Mouse (Mus musculus) forebrain, embryonic 13.5 days (tissue): ENCODE measurements around the gene Gstm6. TPM values are rescaled to one million over a fixed set of nuclear protein-coding genes. Genes with fewer than 3 reads are reported as not detected.
"Not testable (repeated sequence)": the region's sequence is repeated elsewhere in the genome, so short reads cannot be mapped to it uniquely, and the experiment has no call there.

Experiments
- ATAC-seq: fragments of 200-750 bp; cut with Nextera tagmentation; 2 replicates; pipeline ENCODE4 v1.8.0; 2017
- H3K27ac ChIP-seq: fragments of 300-500 bp; sonication (generic); 2 replicates; pipeline ENCODE4 v1.5.1; 2015; ENCODE audit warnings: inconsistent platforms, mild to moderate bottlenecking, moderate library complexity
- H3K27me3 ChIP-seq: fragments of 300-500 bp; sonication (generic); 2 replicates; pipeline ENCODE4 v1.6.1; 2015; ENCODE audit warnings: mild to moderate bottlenecking, inconsistent platforms
- H3K36me3 ChIP-seq: fragments of 300-500 bp; sonication (generic); 2 replicates; pipeline ENCODE4 v1.6.1; 2015; ENCODE audit warnings: mild to moderate bottlenecking, inconsistent platforms; ENCODE audit not compliant: poor library complexity, severe bottlenecking
- H3K4me1 ChIP-seq: fragments of 300-500 bp; sonication (generic); 2 replicates; pipeline ENCODE4 v1.6.1; 2015; ENCODE audit warnings: inconsistent platforms
- H3K4me2 ChIP-seq: fragments of 300-500 bp; sonication (generic); 2 replicates; pipeline ENCODE4 v1.6.1; 2015; ENCODE audit warnings: inconsistent platforms, mild to moderate bottlenecking, moderate library complexity
- H3K4me3 ChIP-seq: fragments of 300-500 bp; sonication (generic); 2 replicates; pipeline ENCODE4 v1.5.1; 2015; ENCODE audit warnings: mild to moderate bottlenecking, inconsistent platforms
- H3K9ac ChIP-seq: fragments of 300-500 bp; sonication (generic); 2 replicates; pipeline ENCODE4 v1.6.1; 2015; ENCODE audit warnings: mild to moderate bottlenecking, inconsistent platforms
- H3K9me3 ChIP-seq: fragments of 300-500 bp; sonication (generic); replicated peaks from 2 replicates; pipeline ENCODE4 v1.6.1; 2016; ENCODE audit warnings: inconsistent platforms
- WGBS: fragments of 180-500 bp; shearing (Covaris S2); methylation state at CpG from one replicate; pipeline ENCODE4 v1.1.7; 2015; 5-methylcytosine and 5-hydroxymethylcytosine counted together
- polyA plus RNA-seq: library from polyadenylated mRNA; unstranded; fragments of >200 nt; fragmentation: Nextera tagmentation; extraction: Ambion mirVana; gene quantifications from 2 replicates; pipeline ENCODE4 v1.2.1, GENCODE M21; 2015

Gene Gstm6
- polyA plus RNA-seq, 1 experiment from 2014 or later = 11.9 TPM

- no peak overlapping the region for H3K4me3 ChIP-seq
- no peaks in the 10 kb centered on the region for H3K27me3 ChIP-seq
- H3K27ac ChIP-seq = no peak overlapping the region
- H3K36me3 ChIP-seq = no peaks in the 10 kb centered on the region
- no peak overlapping the region for H3K9ac ChIP-seq
- WGBS = 75% methylated on average over 3 of the region's 3 CpGs
- ATAC-seq = no peak
- H3K4me1 ChIP-seq = no peaks in the 10 kb centered on the region
- no peak overlapping the region for H3K4me2 ChIP-seq
- H3K9me3 ChIP-seq = no peaks in the 10 kb centered on the region
These were observed 26.5 kb downstream of the Gstm6 start for GRCm38 (mm10) chr3:107917097-107917496.

GRCm38 (mm10) chr3:107916674-107917073 lies 26.9 kb downstream of the Gstm6 start:
- no peak for ATAC-seq
- 77% methylated on average over 15 of the region's 15 CpGs for WGBS
- Histone ChIP-seq H3K27ac (no peak overlapping the region), H3K9me3 (no peaks in the 10 kb centered on the region), H3K4me2 (no peak overlapping the region), H3K4me3 (no peak overlapping the region), H3K4me1 (no peaks in the 10 kb centered on the region), H3K27me3 (no peaks in the 10 kb centered on the region), H3K36me3 (no peaks in the 10 kb centered on the region), H3K9ac (no peak overlapping the region)

GRCm38 (mm10) chr3:107905942-107906341 lies 37.6 kb downstream of the Gstm6 start:
- no peak overlapping the region for H3K4me3 ChIP-seq
- no peaks in the 10 kb centered on the region for H3K27me3 ChIP-seq
- WGBS = 60% methylated on average over 6 of the region's 6 CpGs
- no peaks in the 10 kb centered on the region for H3K36me3 ChIP-seq
- ATAC-seq = no peak
- no peaks in the 10 kb centered on the region for H3K4me1 ChIP-seq
- no peak overlapping the region for H3K4me2 ChIP-seq
- H3K9me3 ChIP-seq = no peaks in the 10 kb centered on the region
- H3K9ac ChIP-seq = no peak overlapping the region
- H3K27ac ChIP-seq = no peak overlapping the region

- 72% methylated on average over 11 of the region's 11 CpGs for WGBS
- H3K9ac ChIP-seq = no peak overlapping the region
- peaks cover 22% of the 10 kb centered on the region for H3K36me3 ChIP-seq
- H3K4me1 ChIP-seq = peaks cover 6% of the 10 kb centered on the region
- H3K4me3 ChIP-seq = no peak overlapping the region
- no peak for ATAC-seq
- H3K4me2 ChIP-seq = no peak overlapping the region
- H3K9me3 ChIP-seq = no peaks in the 10 kb centered on the region
- no peaks in the 10 kb centered on the region for H3K27me3 ChIP-seq
- no peak overlapping the region for H3K27ac ChIP-seq
These were observed 42.4 kb downstream of the Gstm6 start for GRCm38 (mm10) chr3:107900955-107901673.

GRCm38 (mm10) chr3:107898691-107899090 lies 44.9 kb downstream of the Gstm6 start:
- no peak overlapping the region for H3K27ac ChIP-seq
- H3K4me2 ChIP-seq = no peak overlapping the region
- peaks cover 12% of the 10 kb centered on the region for H3K4me1 ChIP-seq
- no peaks in the 10 kb centered on the region for H3K9me3 ChIP-seq
- H3K36me3 ChIP-seq = peaks cover 22% of the 10 kb centered on the region
- H3K27me3 ChIP-seq = no peaks in the 10 kb centered on the region
- ATAC-seq = no peak
- no peak overlapping the region for H3K4me3 ChIP-seq
- 94% methylated on average over 13 of the region's 13 CpGs for WGBS
- H3K9ac ChIP-seq = no peak overlapping the region

GRCm38 (mm10) chr3:107895720-107896569 lies 47.6 kb downstream of the Gstm6 start, which contains the start of gene Gstm5:
Gstm5 (plus strand) TSS chr3:107895821.
- Histone ChIP-seq H3K4me3 (peak within 1 kb of the TSS; percentile 69), H3K36me3 (peaks cover 26% of the 10 kb centered on the region), H3K9ac (peak within 1 kb of the TSS; percentile 76), H3K9me3 (no peaks in the 10 kb centered on the region), H3K27ac (no peak within 1 kb of the TSS; the same call in 1 of the 2 replicates), H3K4me1 (peaks cover 12% of the 10 kb centered on the region), H3K4me2 (peak within 1 kb of the TSS; percentile 70), H3K27me3 (no peaks in the 10 kb centered on the region)
- ATAC-seq = peak; percentile 94
- 6% methylated on average over 40 of the region's 40 CpGs for WGBS

- peak overlapping the region; percentile 69 for H3K4me3 ChIP-seq
- H3K4me1 ChIP-seq = peaks cover 12% of the 10 kb centered on the region
- H3K9me3 ChIP-seq = no peaks in the 10 kb centered on the region
- peak overlapping the region; percentile 76 for H3K9ac ChIP-seq
- peak overlapping the region; percentile 70 for H3K4me2 ChIP-seq
- peak; percentile 29 for ATAC-seq
- H3K36me3 ChIP-seq = peaks cover 26% of the 10 kb centered on the region
- no peak overlapping the region for H3K27ac ChIP-seq
- WGBS = 10% methylated on average over 6 of the region's 6 CpGs
- H3K27me3 ChIP-seq = no peaks in the 10 kb centered on the region
These were observed 48.3 kb downstream of the Gstm6 start for GRCm38 (mm10) chr3:107895194-107895719.

- not testable (repeated sequence) for H3K4me3 ChIP-seq, H3K27ac ChIP-seq, ATAC-seq, H3K9ac ChIP-seq, H3K27me3 ChIP-seq, H3K36me3 ChIP-seq, H3K9me3 ChIP-seq, H3K4me1 ChIP-seq, H3K4me2 ChIP-seq
- WGBS = 79% methylated on average over 2 of the region's 2 CpGs
These were observed 54.3 kb downstream of the Gstm6 start for GRCm38 (mm10) chr3:107889236-107889635.

Other genes starting within 250 kb of the Gstm6 start
- 98.6 and 106 TPM in 2 replicates for gene Ahcyl1, start 247.2 kb downstream of the Gstm6 start, polyA plus RNA-seq
- gene Csf1, start 183.3 kb downstream of the Gstm6 start, polyA plus RNA-seq = 4.5 and 4.9 TPM in 2 replicates
- gene Eps8l3, start 66.5 kb downstream of the Gstm6 start, polyA plus RNA-seq = not detected in 2 replicates
- gene Gstm5, start 47.9 kb downstream of the Gstm6 start, polyA plus RNA-seq = 222 and 225 TPM in 2 replicates
- 83.5 and 89.2 TPM in 2 replicates for gene Gstm7, start 11.9 kb downstream of the Gstm6 start, polyA plus RNA-seq
- gene Gstm3, start 25.5 kb upstream of the Gstm6 start, polyA plus RNA-seq = 0.14 and 0.26 TPM in 2 replicates
- gene Gstm2, start 42.7 kb upstream of the Gstm6 start, polyA plus RNA-seq = 2.8 and 3.6 TPM in 2 replicates
- gene Gstm1, start 74.2 kb upstream of the Gstm6 start, polyA plus RNA-seq = 27.5 and 28.4 TPM in 2 replicates
- 10.8 and 11.4 TPM in 2 replicates for gene Gstm4, start 101.1 kb upstream of the Gstm6 start, polyA plus RNA-seq
- 38.6 and 45.3 TPM in 2 replicates for gene Ampd2, start 142.9 kb upstream of the Gstm6 start, polyA plus RNA-seq
- 0.44 and 0.57 TPM in 2 replicates for gene Gnat2, start 149.0 kb upstream of the Gstm6 start, polyA plus RNA-seq
- gene Gnai3, start 202.4 kb upstream of the Gstm6 start, polyA plus RNA-seq = 173 and 180 TPM in 2 replicates
- gene Gpr61, start 211.1 kb upstream of the Gstm6 start, polyA plus RNA-seq = 0.98 and 1.0 TPM in 2 replicates
- gene Amigo1, start 242.6 kb upstream of the Gstm6 start, polyA plus RNA-seq = 6.4 and 8.1 TPM in 2 replicates